Mouse (Mus musculus): ENCODE measurements around the gene Gna14.

Gene Gna14

DNA sequence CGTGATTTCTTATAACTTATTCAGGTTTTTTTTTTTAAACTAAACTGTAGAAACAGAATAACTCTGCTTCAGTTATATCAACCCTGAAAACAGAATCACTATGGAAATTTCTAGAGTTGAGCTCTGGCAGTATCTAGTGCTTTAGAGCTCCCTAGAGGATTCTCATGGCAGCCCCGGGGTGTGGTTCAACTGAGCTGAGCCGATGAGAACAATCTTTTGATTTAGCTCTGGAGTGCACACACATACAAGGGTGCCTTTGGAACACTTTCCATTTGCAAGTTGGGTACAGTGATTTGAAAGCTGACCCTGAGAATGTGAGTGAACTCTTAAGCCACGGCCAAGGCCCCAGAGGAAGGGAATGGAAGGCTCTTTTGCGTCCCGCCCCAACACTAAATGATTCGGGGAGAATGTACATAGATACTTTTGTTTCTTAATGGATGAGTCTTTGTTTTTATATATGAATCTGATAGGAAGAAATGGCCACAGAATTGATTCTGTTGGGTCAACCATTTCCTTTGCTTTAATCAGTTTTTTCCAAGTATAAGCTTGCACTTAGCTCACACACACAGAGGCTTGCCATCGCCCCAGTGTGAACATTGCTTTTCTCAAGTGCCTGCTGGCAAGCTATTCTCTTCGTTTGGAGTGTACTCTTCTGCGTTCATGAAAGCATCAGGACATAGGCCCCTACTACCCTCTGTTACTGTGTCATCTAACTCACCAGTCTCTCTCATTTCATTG, 75.0 kb downstream of the Gna14 start:
- in situ Hi-C loops (cut with MboI; ENCODE audit: unreplicated experiment in 2 of 2), result no loop called here

DNA sequence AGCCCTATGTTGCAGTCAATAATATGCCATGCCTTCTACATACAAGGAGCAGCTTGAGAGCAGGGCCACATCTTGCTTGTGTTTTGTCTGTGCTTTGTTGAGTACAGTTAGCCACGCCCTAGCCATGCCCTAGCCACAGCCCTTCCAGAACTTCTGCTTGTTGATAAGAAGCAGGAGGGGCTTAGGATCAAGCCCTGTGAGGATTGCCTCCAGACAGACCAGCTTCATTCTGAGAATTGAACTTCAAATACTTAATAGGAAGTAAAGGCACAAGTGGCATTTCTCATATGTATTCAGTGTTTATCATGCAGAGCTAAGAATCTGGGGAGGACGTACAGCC, 75.5 kb downstream of the Gna14 start:
- in situ Hi-C loops (cut with MboI; ENCODE audit: unreplicated experiment in 2 of 2), result no loop called here

DNA sequence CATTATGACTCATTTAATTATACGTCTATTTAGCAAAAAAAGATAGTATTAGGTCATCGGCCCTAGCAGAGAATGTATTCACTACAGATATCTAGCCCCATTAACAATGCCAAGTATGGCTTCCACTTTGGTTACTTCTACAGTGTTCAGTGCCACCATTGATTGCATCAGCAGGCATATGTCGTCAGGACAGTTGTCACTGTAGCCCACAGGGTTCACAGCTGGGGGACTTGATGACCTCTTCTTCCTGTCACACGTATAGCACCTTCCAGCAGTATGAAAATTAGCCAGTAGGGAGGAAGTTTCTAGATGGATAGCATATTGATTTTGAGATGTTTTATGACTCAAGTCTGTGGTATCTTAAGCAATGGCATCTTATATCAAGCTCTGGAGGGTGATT, 78.6 kb downstream of the Gna14 start:
- in situ Hi-C loops (cut with MboI; ENCODE audit: unreplicated experiment in 2 of 2), result no loop called here

DNA sequence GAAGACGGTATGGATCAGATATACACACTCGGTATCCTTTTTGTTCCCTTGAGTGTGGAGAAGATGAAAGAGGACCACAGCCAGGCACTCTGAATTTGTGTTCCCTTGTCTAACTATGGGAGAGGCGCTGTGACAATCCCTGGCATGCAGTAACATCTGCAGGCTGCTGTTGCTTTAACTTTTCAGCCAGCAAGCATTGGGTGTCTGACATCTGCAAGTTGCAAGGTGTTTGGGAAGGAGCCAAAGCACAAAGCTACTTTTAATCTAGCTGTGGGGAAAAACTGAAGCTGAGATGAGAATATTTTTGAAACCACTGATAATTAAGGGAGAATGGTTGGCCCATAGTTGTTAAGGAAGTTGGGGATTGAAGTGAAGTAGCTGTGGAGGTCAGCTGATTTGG, 83.0 kb downstream of the Gna14 start:
- in situ Hi-C loops (cut with MboI; ENCODE audit: unreplicated experiment in 2 of 2), result no loop called here

DNA sequence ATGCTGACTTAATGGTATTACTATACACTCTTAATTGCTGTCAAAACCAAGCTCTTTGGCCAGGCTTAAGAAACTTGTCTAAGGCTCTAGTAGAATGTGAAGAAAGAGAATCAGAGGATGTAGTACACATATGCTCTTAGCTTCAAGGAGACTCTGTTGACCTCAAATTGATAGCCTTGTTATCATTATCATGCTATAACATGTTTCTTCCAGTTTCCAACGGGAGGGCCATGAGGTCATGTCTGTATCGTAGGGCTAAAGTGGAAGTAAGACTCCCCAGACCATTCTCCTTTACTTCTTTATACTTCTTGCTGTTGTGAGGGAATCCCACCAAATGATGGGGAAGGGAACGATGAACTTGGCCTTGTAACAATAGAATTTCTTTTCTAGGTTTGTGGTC, 85.0 kb downstream of the Gna14 start:
- in situ Hi-C loops (cut with MboI; ENCODE audit: unreplicated experiment in 2 of 2), result no loop called here

DNA sequence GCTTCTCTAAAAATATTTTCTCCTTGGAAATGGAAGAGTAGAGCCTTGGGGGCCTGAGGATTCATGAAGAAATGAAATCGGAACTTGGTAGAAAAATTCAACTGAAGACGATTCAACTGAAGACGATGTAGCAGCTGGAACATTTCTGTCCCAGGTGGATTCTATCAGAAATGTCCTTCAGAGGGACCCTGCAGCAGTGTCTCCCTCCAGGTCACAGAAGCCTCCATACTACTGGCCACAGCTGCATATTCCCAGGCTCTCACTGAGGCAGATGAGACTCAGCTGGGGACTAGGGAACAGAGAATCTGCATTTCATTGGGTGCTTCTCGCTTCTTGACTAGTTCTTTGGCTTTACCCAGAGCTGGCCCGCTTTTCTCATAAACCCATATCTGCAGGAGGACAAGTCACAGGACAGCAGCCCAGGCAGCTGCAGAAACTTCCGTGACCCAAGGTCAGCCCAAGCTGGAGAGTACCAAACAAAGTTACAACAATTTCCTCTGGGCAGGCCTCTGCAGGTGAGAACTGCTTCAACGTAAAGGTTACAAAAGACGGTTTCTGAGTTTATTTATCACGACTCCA, 90.8 kb downstream of the Gna14 start:
- in situ Hi-C loops (cut with MboI; ENCODE audit: unreplicated experiment in 2 of 2), result no loop called here

DNA sequence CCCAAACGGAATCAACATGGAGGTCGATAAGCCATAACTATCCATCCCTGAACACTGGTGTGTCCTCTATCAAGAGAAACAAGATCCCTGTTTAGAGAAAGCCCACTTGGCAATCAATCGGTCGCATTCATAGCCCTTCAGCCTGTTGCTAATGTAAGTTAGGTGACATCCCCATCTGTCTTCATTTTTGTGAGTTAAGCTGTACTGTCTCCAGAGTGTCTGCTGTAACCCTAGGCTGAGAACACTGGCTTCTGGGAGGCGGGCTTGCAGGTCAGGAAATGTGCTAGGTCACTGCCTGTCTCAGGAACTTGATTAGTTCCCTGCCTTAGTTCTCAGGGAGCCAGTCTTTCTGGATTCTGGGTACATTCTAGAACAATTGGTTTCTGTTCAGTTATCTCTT, 91.5 kb downstream of the Gna14 start:
- in situ Hi-C loops (cut with MboI; ENCODE audit: unreplicated experiment in 2 of 2), result no loop called here

DNA sequence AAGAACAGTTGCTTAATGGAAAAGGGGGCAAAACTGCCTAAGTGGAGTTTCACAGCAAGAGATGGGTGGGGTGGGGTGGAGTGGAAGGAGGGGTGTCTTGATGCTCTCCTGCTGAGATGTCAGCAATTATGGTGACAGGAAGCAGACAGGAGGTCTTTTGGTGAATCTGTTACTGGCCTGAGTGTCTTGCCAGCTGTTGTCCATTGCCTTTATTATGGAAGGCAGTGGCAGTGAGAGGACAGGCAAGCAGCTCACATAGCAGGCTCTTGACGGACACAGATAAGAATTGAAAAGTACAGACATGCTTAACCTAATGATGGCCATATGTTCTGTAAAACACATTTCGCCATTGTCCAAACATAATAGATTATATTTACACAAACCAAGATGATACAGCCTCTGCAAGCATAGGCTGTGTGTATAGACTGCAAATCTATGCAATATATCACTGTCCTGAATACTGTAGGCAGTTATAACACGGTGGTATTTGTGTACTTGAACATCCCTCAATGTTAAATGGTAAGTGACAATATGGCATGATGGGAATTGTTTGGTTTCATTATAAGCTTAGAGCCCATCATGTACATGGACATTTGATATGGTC, 92.8 kb downstream of the Gna14 start:
- in situ Hi-C loops (cut with MboI; ENCODE audit: unreplicated experiment in 2 of 2), result no loop called here

DNA sequence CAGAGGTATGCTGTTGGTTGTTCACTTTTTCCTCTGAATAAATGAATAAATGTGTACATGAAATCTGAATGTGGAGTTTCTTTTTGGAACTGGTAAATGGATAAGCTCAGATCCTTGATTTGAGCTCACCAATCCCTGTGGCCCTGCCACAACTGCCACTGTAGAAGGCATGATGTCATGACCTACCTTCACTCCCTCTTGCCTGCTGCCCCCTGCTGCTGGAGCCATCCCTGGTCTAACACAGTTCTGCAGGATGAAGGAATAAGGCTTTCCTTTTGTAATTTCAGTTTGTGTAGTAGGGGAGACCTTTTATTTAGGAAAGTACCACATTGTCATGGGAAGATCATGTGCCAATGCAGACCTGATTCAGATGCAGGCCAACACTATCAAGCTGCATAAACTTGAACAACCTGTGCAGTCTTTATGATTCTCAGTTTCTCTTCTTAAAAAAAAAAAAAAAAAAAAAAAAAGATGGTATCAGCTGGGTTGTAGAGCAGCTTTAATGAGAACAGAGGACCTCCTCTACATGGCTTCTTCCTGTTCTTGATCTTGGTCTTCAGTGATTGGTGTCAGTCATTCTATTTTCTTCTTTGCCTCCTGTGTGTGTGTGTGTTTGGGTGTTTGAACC, 93.8 kb downstream of the Gna14 start:
- in situ Hi-C loops (cut with MboI; ENCODE audit: unreplicated experiment in 2 of 2), result no loop called here

DNA sequence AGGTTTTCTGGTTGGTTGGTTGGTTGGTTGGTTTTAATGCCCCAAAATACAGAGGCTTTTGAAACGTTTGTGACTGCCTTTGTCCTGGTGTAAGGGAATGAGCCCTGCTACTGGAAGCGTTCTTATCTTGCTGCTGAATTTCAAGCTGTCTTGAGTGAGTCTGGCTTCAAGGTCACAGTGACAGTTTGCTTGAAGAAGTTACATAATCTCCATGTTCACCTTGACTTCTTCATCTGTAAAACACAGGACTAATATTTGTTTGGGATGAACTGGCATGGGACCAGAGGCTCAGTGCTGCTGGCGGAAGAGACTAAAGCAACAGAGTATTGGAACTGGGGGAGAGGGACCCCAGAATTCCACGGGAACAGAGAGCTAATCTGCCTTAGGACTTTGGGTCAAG, 94.4 kb downstream of the Gna14 start:
- in situ Hi-C loops (cut with MboI; ENCODE audit: unreplicated experiment in 2 of 2), result no loop called here

DNA sequence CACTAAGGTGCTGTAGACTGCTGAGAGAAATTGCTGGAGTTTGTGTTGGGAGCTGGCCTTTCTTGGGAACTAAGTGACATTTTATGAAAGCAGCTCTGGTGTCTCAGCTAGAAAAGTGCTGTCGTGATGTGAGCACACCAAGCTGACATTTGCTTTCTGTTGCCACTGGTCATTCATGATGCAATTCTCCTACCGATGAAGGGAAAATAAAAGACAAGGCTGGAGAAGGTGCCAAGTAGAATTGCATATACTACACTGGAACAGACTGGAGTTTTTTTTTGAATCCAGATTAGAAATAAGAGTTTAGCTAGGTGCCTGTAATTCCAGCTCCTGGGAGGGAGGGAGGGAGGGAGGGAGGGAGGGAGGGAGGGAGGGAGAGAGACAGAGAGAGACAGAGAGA, 98.7 kb downstream of the Gna14 start:
- in situ Hi-C loops (cut with MboI; ENCODE audit: unreplicated experiment in 2 of 2), result no loop called here

DNA sequence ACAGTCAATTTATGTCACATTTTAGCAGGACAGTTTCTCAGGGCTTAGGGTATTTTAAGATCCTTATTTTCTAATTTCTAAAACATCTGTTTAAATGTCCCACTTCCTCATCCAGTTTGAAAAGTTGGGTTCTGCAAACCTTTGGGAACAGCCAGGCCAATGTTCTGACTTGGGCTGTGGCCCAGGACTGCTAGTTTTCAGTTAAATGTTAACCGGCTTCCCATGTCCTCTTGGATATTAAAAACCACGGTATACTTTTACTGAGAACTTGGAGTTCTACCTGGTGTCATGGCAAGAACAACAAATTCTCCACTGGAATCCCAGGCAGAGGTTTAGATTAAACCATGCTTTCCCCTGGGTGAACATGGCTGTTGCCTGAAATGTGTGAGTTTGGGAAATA, 102.9 kb downstream of the Gna14 start:
- in situ Hi-C loops (cut with MboI; ENCODE audit: unreplicated experiment in 2 of 2), result no loop called here

DNA sequence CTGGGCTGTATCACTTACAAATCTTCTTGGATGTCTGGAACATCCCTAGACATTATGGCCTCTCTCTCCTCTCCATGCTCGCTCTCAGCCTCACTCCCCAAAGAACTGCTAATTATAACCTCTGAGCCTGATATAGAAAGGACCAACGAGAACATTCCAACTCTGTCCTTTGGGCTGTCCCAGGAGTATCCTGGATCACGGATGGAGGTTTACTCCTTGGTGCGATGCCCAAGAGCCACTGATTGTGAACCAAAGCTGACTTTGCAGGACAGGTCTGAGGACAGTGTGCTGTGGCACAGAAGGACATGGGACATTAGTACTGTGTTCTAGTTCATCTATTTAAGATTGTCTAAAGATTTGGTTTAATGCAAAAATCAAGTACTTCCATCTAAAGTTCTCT, 108.1 kb downstream of the Gna14 start:
- in situ Hi-C loops (cut with MboI; ENCODE audit: unreplicated experiment in 2 of 2), result no loop called here

DNA sequence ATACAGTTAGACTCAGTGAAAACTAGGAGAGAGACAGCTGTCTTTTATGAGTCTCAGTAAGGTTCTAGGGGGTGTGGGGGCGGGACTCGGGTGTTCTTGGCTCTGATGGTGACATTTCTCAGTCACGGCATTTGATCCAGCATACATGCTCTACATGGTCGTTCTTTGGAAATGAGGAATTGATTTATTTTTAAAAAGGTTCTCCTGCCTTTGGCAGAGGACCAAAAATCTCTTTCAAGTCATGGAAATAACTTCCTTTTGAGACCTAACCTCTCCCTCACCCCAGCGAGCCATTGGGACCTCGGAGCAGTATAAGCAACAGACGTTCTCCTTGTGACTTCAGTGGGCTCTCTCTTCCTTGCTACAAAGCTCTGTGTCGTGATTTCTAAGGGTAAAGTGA, 121.4 kb downstream of the Gna14 start:
- in situ Hi-C loops (cut with MboI; ENCODE audit: unreplicated experiment in 2 of 2), result loop anchor here (5.0 to 10.0 kb wide), 4 partner anchors 195 to 492 kb away; no protein-coding TSS in a partner anchor

DNA sequence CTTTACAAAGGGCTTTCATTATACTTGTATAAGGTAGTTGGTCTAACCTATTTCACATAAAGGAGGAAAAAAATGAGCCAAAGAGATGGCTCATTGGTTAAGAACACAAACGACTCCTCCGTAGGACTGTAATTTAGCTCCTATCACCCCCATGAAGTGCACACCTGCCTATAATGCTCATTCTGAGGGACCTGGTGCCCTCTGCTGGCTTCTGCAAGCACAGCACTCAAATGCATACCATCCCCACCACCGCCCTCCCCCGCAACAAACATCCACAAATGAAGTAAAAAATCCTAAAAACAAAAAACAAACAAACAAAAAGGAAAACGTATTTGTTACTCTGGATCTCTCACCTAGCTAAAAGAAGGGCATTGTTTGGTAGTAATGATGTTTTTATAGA, 122.4 kb downstream of the Gna14 start:
- in situ Hi-C loops (cut with MboI; ENCODE audit: unreplicated experiment in 2 of 2), result loop anchor here (5.0 to 10.0 kb wide), 4 partner anchors 196 to 493 kb away; no protein-coding TSS in a partner anchor

DNA sequence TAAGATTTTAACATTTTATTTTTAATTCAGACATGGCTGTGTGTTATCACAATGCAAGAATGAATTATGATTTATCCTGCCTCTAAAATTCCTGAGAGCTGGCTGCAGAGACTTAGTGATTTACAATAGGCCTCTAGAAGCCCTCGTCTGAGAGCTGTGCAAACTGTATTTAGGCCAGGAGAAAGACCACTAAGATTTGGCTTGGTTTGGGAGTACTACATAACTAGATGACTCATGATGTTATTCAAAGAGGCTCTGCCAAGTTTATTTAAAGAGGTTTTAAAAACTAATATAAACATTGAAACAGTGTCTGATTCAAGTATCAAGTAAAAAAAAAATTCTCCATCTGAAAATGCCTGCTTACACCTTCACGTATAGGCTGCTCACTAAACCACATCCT, 123.0 kb downstream of the Gna14 start:
- in situ Hi-C loops (cut with MboI; ENCODE audit: unreplicated experiment in 2 of 2), result loop anchor here (5.0 to 10.0 kb wide), 4 partner anchors 196 to 494 kb away; no protein-coding TSS in a partner anchor

DNA sequence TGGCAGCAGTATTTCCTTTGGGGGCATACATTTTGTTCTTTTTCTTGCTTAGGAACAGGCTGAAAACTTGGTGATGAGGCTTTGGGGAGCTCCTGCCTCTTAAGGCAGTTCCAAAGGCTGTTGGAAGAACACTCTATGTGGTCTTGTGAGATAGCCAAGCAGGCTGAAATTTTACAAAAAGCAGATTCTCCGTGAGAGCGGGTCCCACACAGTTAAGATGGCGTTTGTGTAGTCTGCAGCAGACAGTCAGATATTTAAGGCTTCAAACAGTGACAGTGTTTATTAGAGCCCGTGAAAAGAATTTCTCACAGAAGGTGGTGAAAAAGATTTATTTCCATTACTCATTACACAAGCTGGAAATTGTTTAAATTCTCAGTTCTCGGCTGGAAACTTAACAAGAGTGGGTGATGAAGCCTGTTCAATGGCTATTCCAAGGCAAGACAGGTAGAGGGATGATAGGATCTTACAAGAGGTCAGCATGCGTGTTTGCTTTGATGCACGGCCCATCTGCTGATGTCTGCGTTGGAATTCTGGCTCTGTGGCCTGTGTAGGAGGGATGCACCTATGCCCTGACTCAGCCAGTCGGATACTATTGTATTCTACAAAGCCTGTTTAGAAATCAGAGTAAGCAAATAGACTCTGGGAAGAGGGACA, 123.8 kb downstream of the Gna14 start:
- in situ Hi-C loops (cut with MboI; ENCODE audit: unreplicated experiment in 2 of 2), result loop anchor here (5.0 to 10.0 kb wide), 4 partner anchors 197 to 495 kb away; no protein-coding TSS in a partner anchor

DNA sequence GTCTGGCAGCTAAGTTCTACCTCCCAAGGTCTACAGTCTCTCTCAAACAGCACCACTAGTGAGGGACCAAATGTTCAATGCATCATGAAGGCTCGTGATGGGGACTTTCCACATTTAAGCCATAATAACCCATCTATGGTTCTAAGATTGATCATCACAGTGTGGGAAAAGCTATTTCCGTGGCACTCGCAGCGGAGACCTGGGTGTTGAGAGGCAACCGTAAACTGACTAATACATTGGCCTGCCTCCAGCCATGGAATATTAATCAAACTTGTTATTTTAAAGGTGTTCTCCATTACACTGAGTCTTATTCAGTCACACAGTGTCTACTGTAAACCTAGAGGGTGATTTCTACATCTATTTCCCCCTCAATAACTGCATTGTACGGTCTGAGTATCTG, 127.1 kb downstream of the Gna14 start:
- in situ Hi-C loops (cut with MboI; ENCODE audit: unreplicated experiment in 2 of 2), result no loop called here

DNA sequence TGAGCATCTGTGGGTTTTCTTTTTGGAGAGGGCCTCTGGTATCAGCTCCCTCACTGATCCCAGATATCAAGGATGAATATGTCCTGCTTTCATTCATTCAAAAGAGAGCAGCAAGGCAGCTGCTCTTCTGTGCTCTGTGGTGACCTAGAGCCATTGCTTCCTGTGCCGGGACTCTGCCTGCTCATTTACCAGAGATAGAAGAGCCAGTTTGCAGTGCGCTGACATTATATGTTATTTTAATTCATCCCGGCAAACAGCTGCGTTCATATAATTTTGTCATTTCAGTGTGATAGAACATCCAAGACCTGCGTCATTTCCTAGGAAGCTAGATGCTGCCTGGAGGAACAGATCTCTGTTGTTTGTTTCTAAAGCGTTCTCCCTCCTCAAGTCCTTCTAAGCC, 141.2 kb downstream of the Gna14 start:
- in situ Hi-C loops (cut with MboI; ENCODE audit: unreplicated experiment in 2 of 2), result loop anchor here (25.0 kb wide), 2 partner anchors 411 to 461 kb away; no protein-coding TSS in a partner anchor

DNA sequence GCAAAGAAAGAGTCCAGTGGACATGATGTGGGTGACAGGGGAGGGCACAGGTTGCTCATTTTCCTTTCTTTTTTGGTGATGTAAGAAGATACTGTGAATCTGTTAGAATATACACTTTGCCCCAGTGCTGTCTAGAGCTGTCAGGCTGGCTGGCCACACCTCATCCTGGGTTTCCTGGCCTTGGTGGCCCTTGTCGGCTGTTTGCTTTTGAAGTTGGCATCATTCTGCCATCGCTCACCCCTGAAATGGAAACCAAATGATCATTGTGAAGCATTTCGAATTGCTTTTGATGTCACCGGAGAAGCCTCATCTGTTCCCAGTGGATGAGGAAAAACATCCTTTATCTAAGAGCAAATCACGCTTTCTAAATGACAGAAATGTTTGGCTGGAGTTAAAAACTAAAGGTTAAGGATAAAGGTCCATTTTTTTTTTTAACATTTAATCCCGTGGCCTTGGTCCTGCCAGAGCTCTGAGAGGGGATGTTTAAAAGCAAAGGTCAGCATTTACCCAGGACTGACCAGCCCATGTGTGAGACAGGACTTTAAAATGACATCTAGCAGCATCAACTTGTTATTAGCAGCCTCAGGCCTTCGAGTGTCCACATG, 144.2 kb downstream of the Gna14 start:
- in situ Hi-C loops (cut with MboI; ENCODE audit: unreplicated experiment in 2 of 2), result loop anchor here (10.0 to 25.0 kb wide), 3 partner anchors 205 to 458 kb away; partner anchors contain the start of gene Vps13a (in 1 of the 2)

All from v-Abl transformed pro-B cells (cell line).